Mouse (Mus musculus): ENCODE results near the gene Adssl1.

DNA sequence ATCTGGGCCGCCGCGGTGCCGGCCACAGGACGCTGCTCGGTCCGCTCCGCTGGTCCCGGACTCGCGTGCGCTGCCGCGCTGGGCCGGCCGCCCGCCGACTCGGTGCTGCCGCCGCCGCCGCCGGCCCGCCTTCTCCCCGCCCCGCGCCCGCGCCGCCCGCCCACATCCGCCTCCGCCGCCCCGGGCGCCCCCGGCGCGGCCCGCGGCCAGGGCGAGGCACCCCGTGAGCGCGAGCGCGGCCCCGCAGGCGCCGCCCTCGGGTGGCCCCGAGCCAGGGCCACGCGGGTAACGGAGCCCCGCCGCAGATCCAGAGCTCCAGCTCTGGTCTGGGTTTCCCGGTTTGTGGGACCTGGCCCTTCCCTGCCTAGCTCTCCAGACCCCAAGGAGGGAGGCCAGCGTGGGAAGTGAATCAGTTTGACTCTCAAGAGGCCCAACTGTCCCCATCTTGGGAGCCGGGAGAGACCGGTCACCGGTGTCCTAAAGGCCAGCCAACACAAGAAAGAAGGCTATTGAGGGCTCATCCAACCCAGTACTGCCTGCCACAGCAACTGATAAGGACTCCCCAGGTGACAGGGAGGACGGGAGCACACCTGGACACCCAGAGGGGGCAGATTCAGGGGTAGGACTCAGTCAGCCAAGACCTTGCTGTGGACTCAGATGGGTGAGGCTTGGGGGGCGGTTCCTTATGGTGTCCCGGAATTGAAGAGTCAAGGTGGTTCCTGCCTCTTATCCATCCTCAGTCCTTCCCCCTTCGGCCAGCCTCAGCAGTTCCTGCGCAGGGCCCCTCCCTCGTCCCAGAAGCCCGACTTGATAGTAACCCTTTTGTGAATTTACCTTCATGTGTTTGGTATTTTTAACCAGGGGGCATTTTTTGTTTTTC is 54.5 kb downstream of the Adssl1 start, which contains the start of gene Akt1:
- TF ChIP-seq MAX (IDR thresholded peaks at IDR 0.05; ENCODE audit: low read depth) (no peak), POLR2A (IDR thresholded peaks at IDR 0.05; ENCODE audit: insufficient read length, low read depth) (peak; percentile 84), MYOG (IDR thresholded peaks at IDR 0.05; ENCODE audit: control insufficient read depth in 1 of 3, insufficient read depth in 1 of 3, insufficient read length in 2 of 3, low read depth in 2 of 3) (no peak), MYOD1 (IDR thresholded peaks at IDR 0.05; ENCODE audit: control insufficient read depth in 1 of 3, insufficient read length in 2 of 3, low read depth in 2 of 3) (no peak), TCF3 (IDR thresholded peaks at IDR 0.05; ENCODE audit: insufficient read length, low read depth) (no peak), POLR2AphosphoS2 (IDR thresholded peaks at IDR 0.05; ENCODE audit: insufficient read length, low read depth) (peak; percentile 46), USF1 (IDR thresholded peaks at IDR 0.05; ENCODE audit: low read depth) (no peak), CEBPB (IDR thresholded peaks at IDR 0.05; ENCODE audit: insufficient read depth, poor library complexity, severe bottlenecking) (no peak), E2F4 (IDR thresholded peaks at IDR 0.05; ENCODE audit: insufficient read depth) (no peak), TCF12 (IDR thresholded peaks at IDR 0.05; ENCODE audit: insufficient read depth, poor library complexity, severe bottlenecking) (no peak), SRF (IDR thresholded peaks at IDR 0.05; ENCODE audit: control insufficient read depth, insufficient read length, low read depth) (no peak)

All from myocyte (in vitro differentiated cells).